Mouse (Mus musculus) T-helper 2 cell (primary cell): Measurements from ENCODE around the gene Calcoco1.

Experiments
- in situ Hi-C: fragments of 300-600 bp; cut with MboI, MseI; formaldehyde crosslinking; loops from one replicate; pipeline ENCODE4 v1.15.1; 2025; ENCODE audit warnings: high pct_unique_total_duplicates

The Calcoco1 gene

DNA sequence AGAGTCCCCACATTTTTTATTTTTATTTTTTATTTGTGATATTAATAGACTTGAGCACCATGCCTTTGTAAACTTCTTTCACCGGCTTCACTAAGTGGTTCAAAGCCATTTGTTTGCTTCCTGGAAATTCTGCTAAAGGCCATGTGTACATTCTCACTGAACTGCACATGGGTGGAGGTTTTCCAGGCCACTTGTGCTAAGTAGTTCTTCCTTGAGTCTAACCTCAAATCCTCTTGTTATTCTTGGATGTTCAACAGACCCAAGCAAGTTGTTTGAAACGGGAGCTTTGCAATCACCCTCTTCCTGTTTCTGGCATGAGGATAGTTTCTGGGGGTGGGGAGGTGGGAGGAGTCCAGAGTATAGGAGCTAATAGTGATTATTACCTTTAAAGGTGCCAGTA, 16.5 kb upstream of the Calcoco1 start:
- in situ Hi-C loops = no loop called here

- in situ Hi-C loops = no loop called here
Observed at GRCm38 (mm10) chr15:102737092-102737491, 15.1 kb upstream of the Calcoco1 start.

DNA sequence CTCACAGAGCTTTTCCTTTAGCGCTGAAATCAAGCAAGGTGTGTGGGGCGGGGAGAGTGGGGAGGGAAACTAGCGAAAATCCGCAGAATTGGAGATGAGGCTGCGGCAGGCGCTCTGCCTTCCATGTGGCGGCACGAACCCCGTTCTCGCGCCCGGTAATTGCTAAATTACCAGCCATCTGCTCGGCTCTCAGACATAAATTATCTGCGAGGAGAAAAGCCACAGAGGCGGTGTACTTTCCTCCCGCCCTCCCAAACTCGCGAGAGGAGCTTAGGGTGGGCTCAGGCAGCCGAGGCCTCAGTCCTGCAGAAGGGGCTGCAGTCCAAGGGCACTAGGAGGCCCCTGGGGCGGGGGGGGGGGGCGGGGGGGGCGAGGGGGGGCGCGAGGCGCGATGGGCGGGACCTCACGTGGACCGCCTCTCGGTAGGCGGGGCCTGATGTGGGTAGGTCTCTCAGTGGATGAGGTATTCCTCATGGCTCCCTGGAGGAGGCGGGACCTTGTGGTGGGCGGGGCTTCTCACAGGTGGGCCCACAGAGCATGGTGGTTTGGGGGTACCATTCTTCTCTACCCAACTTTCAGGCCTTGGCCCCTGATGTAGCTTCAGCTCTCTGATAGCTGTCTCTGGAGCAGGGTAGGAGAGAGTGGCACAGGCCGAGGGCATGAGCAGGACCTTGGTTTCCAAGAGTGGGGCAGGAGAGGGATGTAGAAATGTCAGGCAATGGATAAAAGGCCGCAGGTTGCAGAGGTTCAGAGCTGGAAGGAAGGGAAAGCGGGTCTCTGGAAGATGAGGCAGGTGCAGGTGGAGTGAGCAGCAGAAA, 14.4 kb upstream of the Calcoco1 start:
- in situ Hi-C loops = no loop called here

DNA sequence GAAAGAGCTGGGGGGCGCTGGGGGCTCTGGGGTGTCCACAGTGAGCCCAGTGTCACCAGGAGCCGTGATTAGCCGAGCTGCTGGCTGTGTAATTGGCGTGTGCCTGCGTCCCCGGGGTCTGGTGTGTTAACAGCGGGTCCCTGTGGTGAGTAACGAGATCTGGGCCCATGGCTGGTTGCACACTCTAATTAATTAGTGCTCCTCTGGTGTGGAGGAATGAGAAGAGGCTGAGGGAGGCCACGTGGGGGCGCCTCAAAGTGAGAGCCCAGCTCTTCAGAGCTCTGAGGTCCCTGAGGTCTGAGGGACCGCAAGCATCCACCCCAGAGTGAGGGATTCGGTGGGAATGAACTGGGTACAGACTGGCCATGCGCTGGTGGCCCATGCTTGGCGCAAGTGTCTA, 13.1 kb upstream of the Calcoco1 start:
- in situ Hi-C loops = no loop called here

DNA sequence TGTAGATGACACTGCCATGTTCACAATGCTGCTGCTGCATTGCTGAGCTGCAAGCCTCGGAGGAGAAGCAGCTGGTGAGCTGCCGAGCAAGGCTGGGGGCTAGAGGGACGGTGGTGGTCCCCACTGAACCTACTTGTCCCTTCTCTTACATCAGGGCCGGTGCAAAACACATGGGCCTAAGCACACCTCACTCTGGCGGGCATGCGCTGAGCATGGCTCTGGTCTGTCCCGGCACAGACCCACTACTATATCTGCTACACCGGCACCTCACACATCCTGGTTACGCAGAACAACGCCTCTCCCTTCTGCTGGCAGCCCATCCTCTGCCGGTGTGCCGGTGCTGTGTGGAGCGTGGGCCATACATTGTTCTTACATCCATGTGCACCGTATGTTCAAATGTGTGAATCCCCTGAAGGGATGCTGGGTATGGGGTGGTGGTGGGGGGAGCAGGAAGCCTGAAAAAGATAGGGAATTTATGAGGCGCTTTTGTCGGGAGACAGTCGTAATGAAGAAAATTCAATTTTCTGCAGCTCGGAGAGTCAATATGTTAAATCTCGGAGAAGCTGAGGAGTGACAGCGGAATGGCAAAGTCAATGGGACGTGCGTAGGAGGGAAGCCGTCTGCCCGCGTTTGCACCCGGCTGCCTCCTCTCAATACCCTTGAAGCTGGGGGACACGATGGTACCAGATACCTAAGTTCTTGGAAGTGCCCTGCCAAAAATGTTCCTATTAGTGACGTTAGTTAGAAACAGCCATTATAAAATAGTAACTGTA, 12.0 kb upstream of the Calcoco1 start:
- in situ Hi-C loops = no loop called here

- in situ Hi-C loops = no loop called here
Observed at GRCm38 (mm10) chr15:102733233-102733632, 11.3 kb upstream of the Calcoco1 start.

DNA sequence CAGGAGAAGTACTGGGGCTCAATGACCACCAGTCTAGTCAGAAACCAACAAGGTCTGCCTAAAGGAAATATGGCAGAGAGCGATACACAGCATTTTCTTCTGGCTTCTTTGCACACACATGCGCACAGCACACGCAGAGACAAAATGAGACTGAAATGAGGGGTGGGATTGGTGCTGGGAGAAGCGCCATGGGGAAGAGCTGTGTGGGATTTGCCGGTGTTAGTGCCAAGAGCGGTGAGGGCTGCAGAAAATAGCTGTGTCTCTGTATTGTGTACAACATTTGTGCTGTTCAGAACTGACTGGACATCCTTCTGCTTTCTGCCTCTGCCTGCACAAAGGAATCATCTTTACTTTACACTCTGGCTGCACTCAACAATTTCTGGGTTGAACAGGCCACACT, 10.4 kb upstream of the Calcoco1 start:
- in situ Hi-C loops = no loop called here

DNA sequence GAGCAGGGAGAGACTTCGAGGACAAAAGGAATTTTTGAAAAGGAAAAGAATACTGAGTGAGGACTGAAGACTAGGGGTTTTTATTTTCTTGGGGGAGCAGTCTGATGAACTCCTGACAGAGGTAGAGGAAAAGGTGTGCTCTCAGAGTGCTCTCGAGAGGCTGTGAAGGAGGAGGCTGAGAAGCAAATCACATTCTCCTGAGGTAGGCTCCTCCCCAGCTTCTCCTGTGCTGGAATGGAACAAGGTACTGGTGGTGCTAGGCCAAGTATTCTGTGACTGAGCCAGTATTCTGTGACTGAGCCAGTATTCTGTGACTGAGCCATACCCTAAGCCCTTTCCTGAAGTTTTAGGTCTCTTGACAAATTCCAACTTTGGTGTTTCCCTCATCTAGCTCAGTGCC, 6.0 kb upstream of the Calcoco1 start:
- in situ Hi-C loops = no loop called here

GRCm38 (mm10) chr15:102723358-102724135, 1.6 kb upstream of the Calcoco1 start:
- in situ Hi-C loops = no loop called here

- in situ Hi-C loops = no loop called here
Observed at GRCm38 (mm10) chr15:102722500-102722931, 538 bp upstream of the Calcoco1 start.

DNA sequence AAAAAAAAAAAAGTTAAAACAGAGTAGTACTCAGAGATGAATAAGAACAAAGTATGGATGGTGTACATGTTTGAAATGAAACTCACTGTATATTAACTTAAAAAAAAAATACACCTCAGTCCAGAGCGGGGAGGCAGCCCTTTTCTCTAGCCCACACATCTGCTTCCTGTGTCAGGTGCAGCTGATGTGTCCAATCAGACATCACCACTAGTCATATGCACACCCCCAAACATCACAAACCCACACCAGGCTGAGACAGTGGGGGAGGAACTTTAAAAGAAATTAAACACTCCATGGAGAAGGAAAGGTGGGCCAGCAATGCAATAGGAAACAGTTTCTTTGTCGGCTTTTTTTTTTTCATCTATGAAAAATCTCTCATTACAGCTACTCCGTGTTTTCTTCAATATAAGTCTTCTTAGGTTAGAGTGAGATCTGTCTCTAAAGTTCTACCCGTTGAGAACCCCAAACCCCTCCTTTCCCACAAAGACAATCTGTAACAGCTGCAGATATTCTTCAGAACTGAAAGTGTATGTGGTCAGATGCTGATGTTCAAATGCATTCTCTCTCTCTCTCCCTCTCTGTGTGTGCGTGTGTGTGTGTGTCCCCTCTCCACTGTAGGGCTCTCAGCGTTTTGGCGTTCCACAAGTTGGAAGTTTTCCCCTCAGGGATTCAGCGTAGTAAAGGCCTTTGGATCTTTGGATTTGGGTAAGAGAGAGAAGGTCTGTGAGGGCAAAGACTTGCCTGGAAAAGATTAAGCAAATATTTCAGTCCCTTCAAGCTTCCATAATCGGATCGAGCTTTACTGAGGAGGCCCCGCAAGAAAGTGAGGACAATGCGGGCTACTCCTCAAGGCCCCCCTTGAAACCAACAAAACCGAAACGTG, 721 bp downstream of the Calcoco1 start:
- in situ Hi-C loops = no loop called here

GRCm38 (mm10) chr15:102716132-102716531, 5.8 kb downstream of the Calcoco1 start:
- in situ Hi-C loops = no loop called here

GRCm38 (mm10) chr15:102707736-102708269, 14.2 kb downstream of the Calcoco1 start:
- in situ Hi-C loops = no loop called here

- in situ Hi-C loops = no loop called here
Observed at GRCm38 (mm10) chr15:102705923-102706503, 16.0 kb downstream of the Calcoco1 start.

DNA sequence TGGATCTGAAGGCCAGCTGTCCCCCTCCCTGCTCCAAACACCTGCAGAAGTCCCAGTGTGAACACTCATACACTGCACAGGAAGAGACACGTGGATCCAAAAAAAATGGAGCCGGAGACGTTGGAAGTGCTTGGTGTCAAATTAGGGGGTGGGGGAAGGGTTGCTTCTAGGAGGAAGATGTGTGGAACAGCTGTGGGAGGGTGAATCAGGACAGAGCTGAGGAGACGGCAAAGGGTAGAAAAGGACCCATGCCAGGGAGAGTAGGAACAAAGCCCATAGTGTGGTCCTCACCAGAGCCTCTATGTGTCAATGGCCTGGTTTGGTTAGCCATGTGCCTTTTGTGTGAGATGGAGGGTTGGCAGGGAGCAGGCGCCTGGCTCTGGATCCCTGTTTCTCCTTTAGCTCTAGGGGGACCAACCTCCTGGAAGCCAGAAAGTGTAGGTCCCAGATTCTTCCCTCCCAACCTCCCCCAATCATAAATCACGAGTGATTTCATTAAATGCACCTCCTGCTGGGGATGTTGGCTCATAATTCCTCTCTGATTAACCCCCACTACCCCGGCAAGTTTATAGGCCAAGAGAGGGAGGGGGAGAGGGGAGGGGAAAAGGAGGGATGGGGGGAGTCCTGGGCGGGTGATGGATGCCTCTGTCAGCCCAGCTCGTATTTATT, 16.6 kb downstream of the Calcoco1 start:
- in situ Hi-C loops = no loop called here

DNA sequence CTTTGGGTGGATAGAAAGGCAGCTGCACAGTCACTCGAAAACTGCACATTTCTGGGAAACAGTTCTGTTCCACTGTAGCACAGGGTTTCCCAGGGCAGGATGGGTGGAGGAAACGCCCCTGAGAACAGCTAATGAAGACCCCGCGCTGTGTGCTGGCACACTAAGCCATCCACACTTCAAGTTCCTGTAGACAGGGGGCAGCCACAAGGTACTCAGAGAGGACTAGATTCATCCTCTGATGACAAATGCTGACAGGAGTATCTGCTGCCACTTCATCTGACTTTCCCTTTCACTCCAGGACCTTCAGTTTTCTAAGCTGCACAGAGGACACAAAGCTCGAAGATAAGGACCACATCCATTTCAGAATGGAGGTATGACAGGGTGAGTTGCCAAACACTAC, 17.2 kb downstream of the Calcoco1 start:
- in situ Hi-C loops = loop anchor here (5.0 kb wide), 1 partner anchor 37 kb away; no protein-coding TSS in a partner anchor

- in situ Hi-C loops = loop anchor here (5.0 kb wide), 1 partner anchor 39 kb away; no protein-coding TSS in a partner anchor
Observed at GRCm38 (mm10) chr15:102702972-102703371, 19.0 kb downstream of the Calcoco1 start.

GRCm38 (mm10) chr15:102698193-102698592, 23.8 kb downstream of the Calcoco1 start:
- in situ Hi-C loops = no loop called here

GRCm38 (mm10) chr15:102696899-102697298, 25.1 kb downstream of the Calcoco1 start:
- in situ Hi-C loops = no loop called here

DNA sequence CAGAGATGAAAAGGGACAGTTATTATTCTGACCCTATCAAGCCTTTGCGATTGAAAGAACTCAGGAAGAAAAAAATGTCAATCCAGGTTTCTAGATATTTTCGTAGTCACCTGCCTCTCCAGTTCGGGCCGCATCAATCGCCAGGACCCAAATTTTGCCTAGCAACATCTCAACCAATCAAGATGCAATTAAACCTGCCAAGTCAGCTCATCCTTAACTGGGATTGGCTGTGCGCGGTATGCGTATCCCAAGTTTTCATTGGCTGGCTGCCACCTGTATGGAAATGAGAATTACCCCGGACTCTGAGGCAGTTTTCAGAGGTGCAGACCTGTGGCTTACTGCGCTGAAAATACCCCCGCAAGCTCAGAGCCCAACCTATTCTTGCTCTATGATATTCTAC, 28.4 kb downstream of the Calcoco1 start:
- in situ Hi-C loops = no loop called here
